Mouse (Mus musculus) heart, postnatal 36 days (tissue): ENCODE measurements at regions not wholly inside any gene's neighbourhood (a gene's known extent, or its start where the extent isn't known, plus 50 kb on each side); places are given as distances from the start of the nearest gene placed in this dataset.
A peak's percentile ranks its signal among the peaks of the same experiment; 100 is the strongest.

ENCODE experiments used
- DNase-seq, 2 experiments: peaks; one replicate each; pipeline ENCODE4 v3.0.0; 2021 to 2022
- intact Hi-C: fragments of 180-260 bp; cut with DNase I; formaldehyde crosslinking; loops from one replicate; pipeline ENCODE4 v1.15.1; 2025

- intact Hi-C loops = no loop called here
- DNase-seq = no peak
Measured at GRCm38 (mm10) chr10:122199791-122200190, 102.6 kb upstream of the Rxylt1 start.

- no peak for DNase-seq
- intact Hi-C loops = no loop called here
Measured at GRCm38 (mm10) chr10:122197703-122198102, 100.5 kb upstream of the Rxylt1 start.

GRCm38 (mm10) chr10:122194139-122194538 lies 97.0 kb upstream of the Rxylt1 start:
- intact Hi-C loops = no loop called here
- DNase-seq = no peak

- DNase-seq = no peak
- intact Hi-C loops = no loop called here
Measured at GRCm38 (mm10) chr10:122193343-122193742, 96.2 kb upstream of the Rxylt1 start.

- DNase-seq = no peak
Measured at GRCm38 (mm10) chr10:122185152-122185745, 88.1 kb upstream of the Rxylt1 start.

GRCm38 (mm10) chr10:122183025-122183424 lies 85.9 kb upstream of the Rxylt1 start:
- intact Hi-C loops = loop anchor here (1.0 to 5.0 kb wide), 2 partner anchors 264 to 346 kb away; partner anchors contain the start of gene Avpr1a
- DNase-seq = peak; percentile 7 to 26

More at GRCm38 (mm10) chr10:122185152-122185745, 88.1 kb upstream of the Rxylt1 start:
- intact Hi-C loops = no loop called here

GRCm38 (mm10) chr10:122149038-122149437 lies 51.9 kb upstream of the Rxylt1 start:
- no peak for DNase-seq
- intact Hi-C loops = no loop called here

- intact Hi-C loops = no loop called here
- DNase-seq = no peak
Measured at GRCm38 (mm10) chr10:122148609-122149008, 51.4 kb upstream of the Rxylt1 start.
